Mouse (Mus musculus): ENCODE data around the gene Fads6. TPM values are rescaled to one million over a fixed set of nuclear protein-coding genes. Genes with fewer than 3 reads are reported as not detected.

The Fads6 gene
- polyA plus RNA-seq (2014; fragmentation: Nextera tagmentation; extraction: Ambion mirVana) = 1.4 and 1.9 TPM in 2 replicates

GRCm38 (mm10) chr11:115297214-115297826 is at the start of gene Fads6:
TSS of gene Fads6 (minus strand) at chr11:115297663.
- H3K9ac ChIP-seq (replicated peaks; ENCODE audit: low read depth, low read length) = peak within 1 kb of the TSS; percentile 64
- no peaks in the 10 kb centered on the region for H3K27me3 ChIP-seq (ENCODE audit: control insufficient read depth, insufficient read depth, low read length)
- no peaks in the 10 kb centered on the region for H3K9me3 ChIP-seq (ENCODE audit: control insufficient read depth, low read length)
- H3K27ac ChIP-seq (ENCODE audit: low read depth, low read length) = no peak within 1 kb of the TSS
- H3K4me2 ChIP-seq (ENCODE audit: low read depth, low read length) = peak within 1 kb of the TSS; percentile 75
- peak; percentile 82 for ATAC-seq (ENCODE audit: low read depth)
- WGBS = under 1% methylated on average over 43 of the region's 44 CpGs
- no peaks in the 10 kb centered on the region for H3K36me3 ChIP-seq (ENCODE audit: control insufficient read depth, insufficient read depth, low read length)
- H3K4me3 ChIP-seq (ENCODE audit: low read depth, low read length) = peak within 1 kb of the TSS; percentile 47
- H3K4me1 ChIP-seq (ENCODE audit: control insufficient read depth, insufficient read depth, low read length) = no peaks in the 10 kb centered on the region

- no peak for ATAC-seq (ENCODE audit: low read depth)
- Histone ChIP-seq H3K4me3 (ENCODE audit: low read depth, low read length) (no peak overlapping the region), H3K27me3 (ENCODE audit: control insufficient read depth, insufficient read depth, low read length) (no peaks in the 10 kb centered on the region), H3K4me1 (ENCODE audit: control insufficient read depth, insufficient read depth, low read length) (no peaks in the 10 kb centered on the region), H3K4me2 (ENCODE audit: low read depth, low read length) (no peak overlapping the region), H3K9me3 (ENCODE audit: control insufficient read depth, low read length) (no peaks in the 10 kb centered on the region), H3K9ac (replicated peaks; ENCODE audit: low read depth, low read length) (no peak overlapping the region), H3K36me3 (ENCODE audit: control insufficient read depth, insufficient read depth, low read length) (0 out of 2 replicates have a peak, but pooled peaks cover 7% of the 10 kb centered on the region), H3K27ac (ENCODE audit: low read depth, low read length) (no peak overlapping the region)
- WGBS = 48% methylated on average over 7 of the region's 7 CpGs
Measured at GRCm38 (mm10) chr11:115345515-115345914, 48.1 kb upstream of the Fads6 start.

- no peaks in the 10 kb centered on the region for H3K9me3 ChIP-seq (ENCODE audit: control insufficient read depth, low read length)
- no peaks in the 10 kb centered on the region for H3K27me3 ChIP-seq (ENCODE audit: control insufficient read depth, insufficient read depth, low read length)
- no peaks in the 10 kb centered on the region for H3K4me1 ChIP-seq (ENCODE audit: control insufficient read depth, insufficient read depth, low read length)
- ATAC-seq (ENCODE audit: low read depth) = no peak
- H3K27ac ChIP-seq (ENCODE audit: low read depth, low read length) = no peak overlapping the region
- no peak overlapping the region for H3K9ac ChIP-seq (replicated peaks; ENCODE audit: low read depth, low read length)
- H3K4me3 ChIP-seq (ENCODE audit: low read depth, low read length) = no peak overlapping the region
- 16% methylated on average over 12 of the region's 12 CpGs for WGBS
- H3K36me3 ChIP-seq (ENCODE audit: control insufficient read depth, insufficient read depth, low read length) = 0 out of 2 replicates have a peak, but pooled peaks cover 6% of the 10 kb centered on the region
- no peak overlapping the region for H3K4me2 ChIP-seq (ENCODE audit: low read depth, low read length)
Measured at GRCm38 (mm10) chr11:115344967-115345366, 47.5 kb upstream of the Fads6 start.

- Histone ChIP-seq H3K9ac (replicated peaks; ENCODE audit: low read depth, low read length) (no peak overlapping the region), H3K4me2 (ENCODE audit: low read depth, low read length) (no peak overlapping the region), H3K27me3 (ENCODE audit: control insufficient read depth, insufficient read depth, low read length) (no peaks in the 10 kb centered on the region), H3K4me3 (ENCODE audit: low read depth, low read length) (no peak overlapping the region), H3K9me3 (ENCODE audit: control insufficient read depth, low read length) (no peaks in the 10 kb centered on the region), H3K36me3 (ENCODE audit: control insufficient read depth, insufficient read depth, low read length) (no peaks in the 10 kb centered on the region), H3K4me1 (ENCODE audit: control insufficient read depth, insufficient read depth, low read length) (no peaks in the 10 kb centered on the region), H3K27ac (ENCODE audit: low read depth, low read length) (no peak overlapping the region)
- ATAC-seq (ENCODE audit: low read depth) = no peak
- WGBS = 72% methylated on average over 6 of the region's 6 CpGs
Measured at GRCm38 (mm10) chr11:115341866-115342265, 44.4 kb upstream of the Fads6 start.

- H3K9me3 ChIP-seq (ENCODE audit: control insufficient read depth, low read length) = no peaks in the 10 kb centered on the region
- 66% methylated on average over 2 of the region's 2 CpGs for WGBS
- no peak overlapping the region for H3K4me3 ChIP-seq (ENCODE audit: low read depth, low read length)
- no peak overlapping the region for H3K4me2 ChIP-seq (ENCODE audit: low read depth, low read length)
- H3K4me1 ChIP-seq (ENCODE audit: control insufficient read depth, insufficient read depth, low read length) = no peaks in the 10 kb centered on the region
- H3K9ac ChIP-seq (replicated peaks; ENCODE audit: low read depth, low read length) = no peak overlapping the region
- H3K27me3 ChIP-seq (ENCODE audit: control insufficient read depth, insufficient read depth, low read length) = no peaks in the 10 kb centered on the region
- no peak overlapping the region for H3K27ac ChIP-seq (ENCODE audit: low read depth, low read length)
- H3K36me3 ChIP-seq (ENCODE audit: control insufficient read depth, insufficient read depth, low read length) = no peaks in the 10 kb centered on the region
- ATAC-seq (ENCODE audit: low read depth) = no peak
Measured at GRCm38 (mm10) chr11:115341246-115341645, 43.8 kb upstream of the Fads6 start.

- no peak for ATAC-seq (ENCODE audit: low read depth)
- H3K4me2 ChIP-seq (ENCODE audit: low read depth, low read length) = no peak overlapping the region
- no peak overlapping the region for H3K27ac ChIP-seq (ENCODE audit: low read depth, low read length)
- H3K4me3 ChIP-seq (ENCODE audit: low read depth, low read length) = no peak overlapping the region
- no peak overlapping the region for H3K9ac ChIP-seq (replicated peaks; ENCODE audit: low read depth, low read length)
- H3K27me3 ChIP-seq (ENCODE audit: control insufficient read depth, insufficient read depth, low read length) = peaks cover 2% of the 10 kb centered on the region; the same call in 1 of the 2 replicates
- no peaks in the 10 kb centered on the region for H3K9me3 ChIP-seq (ENCODE audit: control insufficient read depth, low read length)
- no peaks in the 10 kb centered on the region for H3K36me3 ChIP-seq (ENCODE audit: control insufficient read depth, insufficient read depth, low read length)
- 70% methylated on average over 1 of the region's 1 CpGs for WGBS
- peaks cover 4% of the 10 kb centered on the region; the same call in 1 of the 2 replicates for H3K4me1 ChIP-seq (ENCODE audit: control insufficient read depth, insufficient read depth, low read length)
Measured at GRCm38 (mm10) chr11:115337826-115338225, 40.4 kb upstream of the Fads6 start.

- peaks cover 2% of the 10 kb centered on the region; the same call in 1 of the 2 replicates for H3K27me3 ChIP-seq (ENCODE audit: control insufficient read depth, insufficient read depth, low read length)
- no peaks in the 10 kb centered on the region for H3K9me3 ChIP-seq (ENCODE audit: control insufficient read depth, low read length)
- no peak for ATAC-seq (ENCODE audit: low read depth)
- H3K36me3 ChIP-seq (ENCODE audit: control insufficient read depth, insufficient read depth, low read length) = no peaks in the 10 kb centered on the region
- no peak overlapping the region for H3K4me2 ChIP-seq (ENCODE audit: low read depth, low read length)
- peaks cover 4% of the 10 kb centered on the region; the same call in 1 of the 2 replicates for H3K4me1 ChIP-seq (ENCODE audit: control insufficient read depth, insufficient read depth, low read length)
- no peak overlapping the region for H3K4me3 ChIP-seq (ENCODE audit: low read depth, low read length)
- no peak overlapping the region for H3K27ac ChIP-seq (ENCODE audit: low read depth, low read length)
- 71% methylated on average over 3 of the region's 3 CpGs for WGBS
- H3K9ac ChIP-seq (replicated peaks; ENCODE audit: low read depth, low read length) = no peak overlapping the region
Measured at GRCm38 (mm10) chr11:115337350-115337749, 39.9 kb upstream of the Fads6 start.

GRCm38 (mm10) chr11:115336115-115336514 is 38.7 kb upstream of the Fads6 start:
- Histone ChIP-seq H3K9me3 (ENCODE audit: control insufficient read depth, low read length) (no peaks in the 10 kb centered on the region), H3K4me2 (ENCODE audit: low read depth, low read length) (no peak overlapping the region), H3K9ac (replicated peaks; ENCODE audit: low read depth, low read length) (no peak overlapping the region), H3K27me3 (ENCODE audit: control insufficient read depth, insufficient read depth, low read length) (peaks cover 2% of the 10 kb centered on the region; the same call in 1 of the 2 replicates), H3K27ac (ENCODE audit: low read depth, low read length) (no peak overlapping the region), H3K4me1 (ENCODE audit: control insufficient read depth, insufficient read depth, low read length) (peaks cover 4% of the 10 kb centered on the region; the same call in 1 of the 2 replicates), H3K4me3 (ENCODE audit: low read depth, low read length) (no peak overlapping the region), H3K36me3 (ENCODE audit: control insufficient read depth, insufficient read depth, low read length) (no peaks in the 10 kb centered on the region)
- 27% methylated on average over 6 of the region's 6 CpGs for WGBS
- ATAC-seq (ENCODE audit: low read depth) = no peak

- Histone ChIP-seq H3K4me3 (ENCODE audit: low read depth, low read length) (no peak overlapping the region), H3K9ac (replicated peaks; ENCODE audit: low read depth, low read length) (no peak overlapping the region), H3K36me3 (ENCODE audit: control insufficient read depth, insufficient read depth, low read length) (no peaks in the 10 kb centered on the region), H3K9me3 (ENCODE audit: control insufficient read depth, low read length) (no peaks in the 10 kb centered on the region), H3K27me3 (ENCODE audit: control insufficient read depth, insufficient read depth, low read length) (peaks cover 2% of the 10 kb centered on the region; the same call in 1 of the 2 replicates), H3K4me2 (ENCODE audit: low read depth, low read length) (peak overlapping the region; percentile 56; the same call in 1 of the 2 replicates), H3K4me1 (ENCODE audit: control insufficient read depth, insufficient read depth, low read length) (peaks cover 4% of the 10 kb centered on the region; the same call in 1 of the 2 replicates), H3K27ac (ENCODE audit: low read depth, low read length) (no peak overlapping the region)
- ATAC-seq (ENCODE audit: low read depth) = no peak
- 56% methylated on average over 12 of the region's 12 CpGs for WGBS
Measured at GRCm38 (mm10) chr11:115335223-115335622, 37.8 kb upstream of the Fads6 start.
